Mouse (Mus musculus) heart, embryonic 16.5 days (tissue): Measurements from ENCODE around the gene Hcn1. TPM values are rescaled to one million over a fixed set of nuclear protein-coding genes. Genes with fewer than 3 reads are reported as not detected.
"Not testable (repeated sequence)": the region's sequence is repeated elsewhere in the genome, so short reads cannot be mapped to it uniquely, and the experiment has no call there.

Experiments used
- ATAC-seq: fragments of 200-750 bp; cut with Nextera tagmentation; replicated peaks from 2 replicates; pipeline ENCODE4 v1.8.0; 2017; ENCODE audit warnings: moderate number of reproducible peaks; ENCODE audit not compliant: insufficient read depth, low FRiP score; ENCODE audit errors: extremely low read depth
- H3K27ac ChIP-seq: fragments of 300-500 bp; sonication (generic); 2 replicates; pipeline ENCODE4 v1.5.1; 2014; ENCODE audit warnings: mild to moderate bottlenecking, low read length, control low read depth, moderate library complexity
- H3K27me3 ChIP-seq: fragments of 300-500 bp; sonication (generic); 2 replicates; pipeline ENCODE4 v1.6.1; 2014; ENCODE audit warnings: low read length, mixed read lengths; ENCODE audit not compliant: control insufficient read depth, insufficient read depth
- H3K36me3 ChIP-seq: fragments of 300-500 bp; sonication (generic); 2 replicates; pipeline ENCODE4 v1.6.1; 2014; ENCODE audit not compliant: control insufficient read depth, insufficient read depth
- H3K4me1 ChIP-seq: fragments of 300-500 bp; sonication (generic); 2 replicates; pipeline ENCODE4 v1.6.1; 2014; ENCODE audit warnings: low read length, mixed read lengths; ENCODE audit not compliant: control insufficient read depth, insufficient read depth
- H3K4me2 ChIP-seq: fragments of 300-500 bp; sonication (generic); 2 replicates; pipeline ENCODE4 v1.6.1; 2014; ENCODE audit warnings: low read depth, mild to moderate bottlenecking, control low read depth, low read length
- H3K4me3 ChIP-seq: fragments of 300-500 bp; sonication (generic); 2 replicates; pipeline ENCODE4 v1.5.1; 2014; ENCODE audit warnings: mild to moderate bottlenecking, control low read depth, low read length
- H3K9ac ChIP-seq: fragments of 300-500 bp; sonication (generic); 2 replicates; pipeline ENCODE4 v1.6.1; 2014; ENCODE audit warnings: low read length, control low read depth
- H3K9me3 ChIP-seq: fragments of 300-500 bp; sonication (generic); replicated peaks from 2 replicates; pipeline ENCODE4 v1.6.1; 2016; ENCODE audit warnings: low read length; ENCODE audit not compliant: control insufficient read depth
- WGBS: fragments of 180-500 bp; shearing (Covaris S2); extraction: QIAGEN DNeasy Blood & Tissue Kit; methylation state at CpG from one replicate; pipeline ENCODE4 v1.1.7; 2014; 5-methylcytosine and 5-hydroxymethylcytosine counted together
- polyA plus RNA-seq: library from polyadenylated mRNA; unstranded; fragments of >200 nt; fragmentation: Nextera tagmentation; extraction: Ambion mirVana; gene quantifications from 2 replicates; pipeline ENCODE4 v1.2.1, GENCODE M21; 2015

Gene Hcn1
- polyA plus RNA-seq, 1 experiment from 2014 or later: 0.03 TPM

DNA sequence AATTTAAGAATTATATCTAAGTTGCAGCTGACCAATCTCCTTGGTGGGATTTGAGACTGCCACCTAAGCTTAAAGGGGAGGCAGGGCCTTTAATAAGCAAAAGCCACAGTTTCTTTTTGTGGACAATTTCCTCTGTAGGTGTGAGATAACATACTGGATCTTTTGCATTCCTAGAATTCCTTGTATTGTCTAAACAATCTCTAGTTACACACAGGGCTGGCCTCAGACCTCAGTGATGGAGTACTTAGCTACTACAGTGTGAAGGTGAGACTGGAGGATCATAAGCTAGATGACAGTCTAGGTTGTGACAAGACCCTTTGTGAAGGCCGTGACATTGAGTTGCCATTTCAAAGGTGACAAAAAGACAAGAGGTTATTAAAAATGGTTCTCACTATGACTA is 419.1 kb downstream of the Hcn1 start:
- Histone ChIP-seq H3K9me3 (no peaks in the 10 kb centered on the region), H3K27me3 (no peaks in the 10 kb centered on the region), H3K4me3 (no peak overlapping the region), H3K4me1 (no peaks in the 10 kb centered on the region), H3K4me2 (no peak overlapping the region), H3K9ac (no peak overlapping the region), H3K36me3 (no peaks in the 10 kb centered on the region), H3K27ac (no peak overlapping the region)
- no peak for ATAC-seq
- WGBS: 67% methylated on average over 1 of the region's 1 CpGs

DNA sequence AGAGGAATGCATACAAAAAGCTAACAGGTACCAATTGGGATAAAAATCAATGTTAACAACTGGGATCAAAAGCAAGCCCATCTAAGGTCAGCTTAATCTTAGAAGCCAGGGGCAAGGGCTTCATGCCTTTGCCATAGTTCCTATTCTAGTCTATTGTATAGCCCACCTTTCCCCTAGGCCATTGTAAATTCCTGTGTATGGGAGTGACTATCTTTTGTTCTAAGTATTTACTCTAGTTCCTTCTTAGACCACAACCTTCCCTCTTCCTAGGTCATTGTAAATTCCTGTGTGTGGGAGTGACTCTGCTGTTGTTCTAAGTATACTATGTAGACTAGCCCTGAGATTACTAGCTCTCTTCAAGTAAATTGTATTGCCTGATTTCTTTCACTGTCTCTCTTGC is 420.8 kb downstream of the Hcn1 start:
- H3K9me3 ChIP-seq: not testable (repeated sequence)

DNA sequence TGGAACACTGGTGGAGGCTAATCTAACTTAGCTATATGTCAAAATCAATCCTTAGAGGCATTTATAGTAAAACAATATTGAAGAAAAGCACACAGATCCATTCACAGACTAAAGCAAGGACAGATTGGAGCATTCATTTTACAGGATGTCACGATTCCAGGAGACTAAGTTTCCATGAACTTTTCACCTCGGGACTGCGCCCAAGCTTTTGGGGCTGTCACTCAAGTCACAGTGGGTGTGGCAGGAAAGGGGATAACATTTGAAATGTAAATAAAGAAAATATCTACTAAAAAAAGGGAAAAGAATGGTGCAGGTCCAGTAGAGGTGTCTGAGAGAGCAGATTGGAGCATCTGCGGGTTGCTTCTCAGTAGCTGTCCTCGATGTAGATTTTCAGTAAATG is 421.3 kb downstream of the Hcn1 start:
- no peak overlapping the region for H3K4me2 ChIP-seq
- H3K27me3 ChIP-seq: no peaks in the 10 kb centered on the region
- H3K4me1 ChIP-seq: no peaks in the 10 kb centered on the region
- H3K27ac ChIP-seq: no peak overlapping the region
- no peaks in the 10 kb centered on the region for H3K36me3 ChIP-seq
- no peak overlapping the region for H3K4me3 ChIP-seq
- ATAC-seq: no peak
- no peaks in the 10 kb centered on the region for H3K9me3 ChIP-seq
- 79% methylated on average over 5 of the region's 5 CpGs for WGBS
- no peak overlapping the region for H3K9ac ChIP-seq

More for the DNA sequence above, 420.8 kb downstream of the Hcn1 start:
- not testable (repeated sequence) for H3K4me1 ChIP-seq, H3K9ac ChIP-seq, ATAC-seq, H3K27ac ChIP-seq, H3K27me3 ChIP-seq, H3K36me3 ChIP-seq, H3K4me3 ChIP-seq, H3K4me2 ChIP-seq

DNA sequence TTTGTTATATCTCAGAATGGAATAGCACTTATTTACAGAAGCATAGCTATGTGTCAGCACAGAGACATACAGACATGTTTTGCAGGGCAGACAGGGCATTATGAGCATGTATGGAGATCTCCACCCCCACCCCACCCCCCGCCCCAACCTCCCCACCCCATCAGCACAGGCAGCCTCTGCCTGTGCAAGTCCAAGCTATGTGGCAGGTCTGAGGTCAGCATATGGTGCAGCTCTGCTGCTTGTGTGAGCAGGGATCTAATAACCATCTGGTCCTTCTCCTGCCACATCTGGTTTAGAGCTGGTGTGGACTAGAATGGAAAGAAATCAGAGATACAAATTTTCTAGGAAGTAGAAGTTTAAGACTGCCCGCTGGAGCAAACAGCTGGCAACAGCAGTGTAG is 424.4 kb downstream of the Hcn1 start:
- Histone ChIP-seq H3K9me3 (no peaks in the 10 kb centered on the region), H3K27me3 (no peaks in the 10 kb centered on the region), H3K36me3 (no peaks in the 10 kb centered on the region), H3K27ac (no peak overlapping the region), H3K4me2 (no peak overlapping the region), H3K4me1 (no peaks in the 10 kb centered on the region), H3K4me3 (no peak overlapping the region), H3K9ac (no peak overlapping the region)
- no peak for ATAC-seq
- WGBS: 77% methylated on average over 2 of the region's 2 CpGs

DNA sequence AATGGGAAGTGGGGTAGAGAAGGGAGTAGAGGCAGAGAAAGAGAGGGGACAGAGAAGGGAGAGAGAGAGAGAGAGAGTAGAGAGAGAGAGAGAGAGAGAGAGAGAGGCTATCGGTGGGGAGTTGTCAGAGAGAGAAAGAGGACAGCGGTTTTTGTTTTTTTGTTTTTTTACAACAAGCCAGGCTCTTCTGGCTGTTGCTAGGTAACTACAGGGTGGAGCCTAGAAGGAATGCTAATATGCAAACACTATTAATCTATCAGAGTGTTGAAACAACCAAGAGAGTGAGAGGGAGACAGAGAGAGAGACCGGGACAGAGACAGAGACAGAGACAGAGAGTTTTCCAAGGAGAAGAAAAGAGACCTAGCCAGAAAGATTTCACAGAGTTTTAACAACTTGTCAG is 425.7 kb downstream of the Hcn1 start:
- no peak for ATAC-seq
- Histone ChIP-seq H3K27ac (no peak overlapping the region), H3K4me1 (no peaks in the 10 kb centered on the region), H3K9me3 (no peaks in the 10 kb centered on the region), H3K36me3 (no peaks in the 10 kb centered on the region), H3K27me3 (no peaks in the 10 kb centered on the region), H3K4me3 (no peak overlapping the region), H3K9ac (no peak overlapping the region), H3K4me2 (no peak overlapping the region)
- 56% methylated on average over 3 of the region's 3 CpGs for WGBS

- no peak overlapping the region for H3K27ac ChIP-seq
- WGBS: 74% methylated on average over 4 of the region's 4 CpGs
- H3K4me2 ChIP-seq: no peak overlapping the region
- no peaks in the 10 kb centered on the region for H3K27me3 ChIP-seq
- ATAC-seq: no peak
- H3K9ac ChIP-seq: no peak overlapping the region
- no peak overlapping the region for H3K4me3 ChIP-seq
- H3K36me3 ChIP-seq: no peaks in the 10 kb centered on the region
- H3K9me3 ChIP-seq: no peaks in the 10 kb centered on the region
- no peaks in the 10 kb centered on the region for H3K4me1 ChIP-seq
These were observed 426.5 kb downstream of the Hcn1 start for GRCm38 (mm10) chr13:118028662-118029061.

GRCm38 (mm10) chr13:118029579-118029978 is 427.5 kb downstream of the Hcn1 start:
- Histone ChIP-seq H3K27me3 (no peaks in the 10 kb centered on the region), H3K4me3 (no peak overlapping the region), H3K27ac (no peak overlapping the region), H3K9ac (no peak overlapping the region), H3K4me2 (no peak overlapping the region), H3K4me1 (no peaks in the 10 kb centered on the region), H3K9me3 (no peaks in the 10 kb centered on the region), H3K36me3 (no peaks in the 10 kb centered on the region)
- ATAC-seq: no peak
- WGBS: 61% methylated on average over 3 of the region's 3 CpGs

DNA sequence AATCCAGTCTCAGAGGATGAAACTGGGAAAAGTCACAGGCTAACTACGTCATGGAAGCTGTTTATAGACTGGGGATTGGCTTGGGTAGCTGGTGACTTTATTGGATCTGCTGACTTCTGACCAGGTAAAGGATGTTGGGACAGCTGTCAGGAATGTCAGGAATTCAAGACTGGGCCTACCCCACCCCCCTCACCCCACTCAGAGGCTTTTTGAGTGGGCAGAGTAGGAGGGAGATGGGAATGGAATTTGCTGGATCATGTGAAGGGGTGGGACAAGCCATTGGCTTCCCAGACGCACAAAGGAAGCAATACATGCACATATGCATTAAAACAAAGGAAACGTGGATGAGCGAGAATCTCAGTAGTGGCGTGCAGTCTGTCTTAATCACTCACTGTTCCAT is 433.5 kb downstream of the Hcn1 start:
- H3K27me3 ChIP-seq: no peaks in the 10 kb centered on the region
- no peaks in the 10 kb centered on the region for H3K4me1 ChIP-seq
- H3K4me2 ChIP-seq: no peak overlapping the region
- H3K9me3 ChIP-seq: no peaks in the 10 kb centered on the region
- H3K36me3 ChIP-seq: no peaks in the 10 kb centered on the region
- 76% methylated on average over 5 of the region's 5 CpGs for WGBS
- ATAC-seq: no peak
- no peak overlapping the region for H3K27ac ChIP-seq
- H3K9ac ChIP-seq: no peak overlapping the region
- no peak overlapping the region for H3K4me3 ChIP-seq
